Mouse (Mus musculus) granulocyte monocyte progenitor cell, adult 5-6 weeks (primary cell): ENCODE results near the gene Ptpdc1. TPM values are rescaled to one million over a fixed set of nuclear protein-coding genes. Genes with fewer than 3 reads are reported as not detected.

Source experiments
- ATAC-seq: replicated peaks from 2 replicates; pipeline ENCODE4 v1.8.0; 2016; ENCODE audit warnings: mild to moderate bottlenecking, moderate TSS enrichment, inconsistent platforms; ENCODE audit not compliant: poor library complexity, severe bottlenecking
- total RNA-seq, 2 experiments: library from RNA; stranded (forward) in 1 of 2; stranded (reverse) in 1 of 2; fragments of 200-712, 200-1000 nt in 1 of 2; fragments of >200 nt in 1 of 2; fragmentation: Nextera tagmentation in 1 of 2; gene quantifications; 2 replicates each; pipeline ENCODE4 v1.2.3; 2014 to 2017

The Ptpdc1 gene
- total RNA-seq, 2 experiments from 2014 or later: 1.1 TPM; not detected in 1

- no peak for ATAC-seq
These were observed 72.0 kb downstream of the Ptpdc1 start for GRCm38 (mm10) chr13:48553511-48553910.

GRCm38 (mm10) chr13:48552181-48553090 is 73.0 kb downstream of the Ptpdc1 start:
- peak; percentile 70 for ATAC-seq

GRCm38 (mm10) chr13:48548296-48548695 is 77.2 kb downstream of the Ptpdc1 start:
- no peak for ATAC-seq

GRCm38 (mm10) chr13:48547623-48548022 is 77.8 kb downstream of the Ptpdc1 start:
- no peak for ATAC-seq

GRCm38 (mm10) chr13:48546330-48546917 is 79.0 kb downstream of the Ptpdc1 start:
- ATAC-seq: peak; percentile 88

GRCm38 (mm10) chr13:48545476-48546281 is 79.8 kb downstream of the Ptpdc1 start:
- ATAC-seq: peak; percentile 77

GRCm38 (mm10) chr13:48544867-48545266 is 80.6 kb downstream of the Ptpdc1 start:
- no peak for ATAC-seq

- ATAC-seq: no peak
These were observed 81.1 kb downstream of the Ptpdc1 start for GRCm38 (mm10) chr13:48544391-48544790.

- ATAC-seq: peak; percentile 91
These were observed 85.0 kb downstream of the Ptpdc1 start for GRCm38 (mm10) chr13:48540488-48540887.

GRCm38 (mm10) chr13:48533441-48533840 is 92.0 kb downstream of the Ptpdc1 start:
- no peak for ATAC-seq

GRCm38 (mm10) chr13:48531448-48531847 is 94.0 kb downstream of the Ptpdc1 start:
- ATAC-seq: no peak

- no peak for ATAC-seq
These were observed 94.8 kb downstream of the Ptpdc1 start for GRCm38 (mm10) chr13:48530685-48531084.

- no peak for ATAC-seq
These were observed 96.4 kb downstream of the Ptpdc1 start for GRCm38 (mm10) chr13:48529028-48529427.

GRCm38 (mm10) chr13:48528123-48528871 is 97.2 kb downstream of the Ptpdc1 start:
- peak; percentile 98 for ATAC-seq

Other genes starting within 250 kb of the Ptpdc1 start
- 16.2 and 18.7 TPM in 2 replicates for gene Zfp169, start 112.2 kb downstream of the Ptpdc1 start, total RNA-seq (2014; fragmentation: Nextera tagmentation)
- gene Zfp169, start 112.2 kb downstream of the Ptpdc1 start, total RNA-seq (2017): 8.4 and 11.0 TPM in 2 replicates
- 1.6 and 3.5 TPM in 2 replicates for gene A830005F24Rik, start 112.1 kb downstream of the Ptpdc1 start, total RNA-seq (2014; fragmentation: Nextera tagmentation)
- gene A830005F24Rik, start 112.1 kb downstream of the Ptpdc1 start, total RNA-seq (2017): 1.1 TPM in 1 of 2 replicates, not detected in the other
- not detected in 2 replicates for gene Barx1, start 37.3 kb upstream of the Ptpdc1 start, total RNA-seq (2014; fragmentation: Nextera tagmentation)
- not detected in 2 replicates for gene Barx1, start 37.3 kb upstream of the Ptpdc1 start, total RNA-seq (2017)
- gene Phf2, start 245.5 kb upstream of the Ptpdc1 start, total RNA-seq (2014; fragmentation: Nextera tagmentation): 16.7 and 26.7 TPM in 2 replicates
- 6.4 and 7.2 TPM in 2 replicates for gene Phf2, start 245.5 kb upstream of the Ptpdc1 start, total RNA-seq (2017)